Mouse (Mus musculus): ENCODE data around the gene Tbx19.

- TF ChIP-seq POLR2A (IDR thresholded peaks at IDR 0.05; ENCODE audit: low read depth, low read length) (no peak), USF1 (IDR thresholded peaks at IDR 0.05; ENCODE audit: low read depth, low read length) (no peak), CTCF (conservative IDR thresholded peaks at IDR 0.05 in 1 of 2, IDR thresholded peaks at IDR 0.05 in 1 of 2; ENCODE audit: low read depth in 2 of 2, low read length in 2 of 2) (peak in 1 of 2 experiments; percentile 11; a peak in 1 of 4 replicates), MAX (IDR thresholded peaks at IDR 0.05; ENCODE audit: low read length) (no peak), GABPA (IDR thresholded peaks at IDR 0.05; ENCODE audit: insufficient replicate concordance, low read depth, low read length) (no peak), POLR2AphosphoS2 (IDR thresholded peaks at IDR 0.05; ENCODE audit: low read depth, low read length) (no peak)
These were observed 22.8 kb upstream of the Tbx19 start for GRCm38 (mm10) chr1:165183400-165183799.
